Mouse (Mus musculus): ENCODE measurements around the gene Rabgap1. TPM values are rescaled to one million over a fixed set of nuclear protein-coding genes. Genes with fewer than 3 reads are reported as not detected.

The Rabgap1 gene
- polyA plus RNA-seq, 1 experiment from 2014 or later, result 65.0 TPM

DNA sequence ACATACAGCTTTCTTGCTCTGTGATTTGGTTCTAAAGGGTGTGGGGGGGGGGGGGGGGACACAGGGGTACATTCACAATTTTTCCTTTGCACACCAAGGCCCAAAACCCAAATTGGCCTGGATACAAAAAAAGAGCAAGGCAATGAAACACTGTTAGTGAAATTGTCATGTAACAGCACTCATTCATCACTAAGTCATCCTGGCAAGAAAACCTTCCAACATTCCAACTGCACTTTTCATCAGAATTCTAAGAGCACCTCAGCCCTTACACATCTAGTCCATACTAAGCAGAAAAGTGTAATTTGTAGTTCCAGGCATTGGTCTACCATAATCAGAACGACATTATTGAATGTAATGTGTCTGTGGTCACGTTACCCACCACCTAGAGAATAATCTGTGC lies 129.1 kb downstream of the Rabgap1 start:
- 90% methylated on average over 2 of the region's 2 CpGs for WGBS
- no peaks in the 10 kb centered on the region for H3K4me1 ChIP-seq
- H3K36me3 ChIP-seq, result peaks cover 8% of the 10 kb centered on the region

DNA sequence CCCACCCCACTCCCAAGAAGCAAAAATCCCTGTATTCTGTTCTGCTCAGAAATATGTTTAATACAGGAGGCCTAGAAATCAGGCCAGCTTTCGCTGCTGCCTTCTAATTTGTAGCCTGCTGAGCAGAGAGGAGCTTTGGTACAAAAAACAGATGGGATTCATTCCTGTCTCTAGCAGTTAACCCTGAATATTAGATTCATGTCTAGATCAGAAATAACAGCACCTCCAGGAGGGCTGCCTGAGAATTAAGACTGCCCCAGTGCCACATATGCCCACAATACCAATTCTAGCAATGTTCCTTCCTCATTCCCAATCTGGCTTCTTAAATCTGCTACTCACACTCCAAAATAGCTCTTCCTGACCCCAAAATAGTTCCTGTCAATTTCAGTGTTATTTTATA lies 133.6 kb downstream of the Rabgap1 start:
- H3K4me3 ChIP-seq, result no peak overlapping the region
- H3K4me2 ChIP-seq (replicated peaks), result no peak overlapping the region
- 89% methylated on average over 1 of the region's 1 CpGs for WGBS
- no peaks in the 10 kb centered on the region for H3K27me3 ChIP-seq
- peaks cover 10% of the 10 kb centered on the region for H3K36me3 ChIP-seq
- no peaks in the 10 kb centered on the region for H3K4me1 ChIP-seq
- ATAC-seq (replicated peaks), result no peak
- no peak overlapping the region for H3K27ac ChIP-seq (replicated peaks)
- no peak overlapping the region for H3K9ac ChIP-seq (replicated peaks)
- no peaks in the 10 kb centered on the region for H3K9me3 ChIP-seq

More for the DNA sequence above, 129.1 kb downstream of the Rabgap1 start:
- no peak overlapping the region for H3K4me2 ChIP-seq (replicated peaks)
- no peak overlapping the region for H3K4me3 ChIP-seq
- no peaks in the 10 kb centered on the region for H3K27me3 ChIP-seq
- H3K9ac ChIP-seq (replicated peaks), result no peak overlapping the region
- no peak for ATAC-seq (replicated peaks)
- H3K9me3 ChIP-seq, result no peaks in the 10 kb centered on the region
- H3K27ac ChIP-seq (replicated peaks), result no peak overlapping the region

DNA sequence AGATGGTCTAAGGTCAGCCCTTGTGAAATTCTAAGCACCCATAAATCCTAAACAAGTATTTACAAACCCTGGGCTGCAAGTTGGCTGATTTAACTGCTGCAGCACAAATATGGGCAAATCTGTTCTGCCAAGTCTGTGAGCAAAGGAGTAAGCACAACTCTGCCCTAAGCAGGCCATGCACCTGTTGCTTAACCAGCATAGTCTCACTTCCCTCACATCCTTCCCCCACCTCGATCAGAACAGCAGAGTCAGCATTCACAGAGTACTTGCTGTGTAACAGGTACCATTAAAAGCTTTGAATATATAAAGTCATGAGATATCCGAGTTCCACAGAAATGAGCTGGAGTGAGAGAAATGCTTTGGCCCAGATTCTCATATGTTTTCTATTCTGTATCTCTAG lies 135.1 kb downstream of the Rabgap1 start:
- Histone ChIP-seq H3K4me2 (replicated peaks) (no peak overlapping the region), H3K27me3 (no peaks in the 10 kb centered on the region), H3K4me1 (no peaks in the 10 kb centered on the region), H3K4me3 (no peak overlapping the region), H3K36me3 (peaks cover 10% of the 10 kb centered on the region), H3K9me3 (no peaks in the 10 kb centered on the region), H3K9ac (replicated peaks) (no peak overlapping the region), H3K27ac (replicated peaks) (no peak overlapping the region)
- 92% methylated on average over 2 of the region's 2 CpGs for WGBS
- ATAC-seq (replicated peaks), result no peak

DNA sequence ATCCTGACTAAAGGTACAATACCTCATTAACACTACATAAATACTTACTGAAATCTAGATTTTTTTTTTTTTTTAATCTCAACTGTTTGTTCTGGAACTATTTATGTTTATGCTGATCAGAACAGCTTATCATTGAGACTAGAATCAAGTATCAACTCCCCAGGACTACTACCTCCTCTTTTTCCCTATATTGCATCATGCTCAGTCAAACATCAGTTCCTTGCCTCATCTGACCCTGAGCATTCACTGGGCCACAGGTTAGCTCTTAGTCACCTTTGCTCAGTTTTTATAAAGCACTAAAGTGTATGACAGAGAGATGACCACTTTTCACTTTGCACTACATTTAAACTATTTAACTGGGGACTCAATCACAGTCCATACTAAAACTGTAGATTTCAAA lies 144.8 kb downstream of the Rabgap1 start:
- H3K9me3 ChIP-seq, result no peaks in the 10 kb centered on the region
- no peak overlapping the region for H3K9ac ChIP-seq (replicated peaks)
- H3K4me3 ChIP-seq, result no peak overlapping the region
- no peak overlapping the region for H3K4me2 ChIP-seq (replicated peaks)
- H3K4me1 ChIP-seq, result no peaks in the 10 kb centered on the region
- H3K27ac ChIP-seq (replicated peaks), result no peak overlapping the region
- ATAC-seq (replicated peaks), result no peak
- H3K27me3 ChIP-seq, result no peaks in the 10 kb centered on the region
- H3K36me3 ChIP-seq, result peaks cover 19% of the 10 kb centered on the region

Other genes starting within 250 kb of the Rabgap1 start
- not detected in 2 replicates for gene Olfr366, start 231.7 kb upstream of the Rabgap1 start, polyA plus RNA-seq (2015; fragmentation: Nextera tagmentation; extraction: Ambion mirVana)
- not detected in 2 replicates for gene Olfr368, start 116.8 kb upstream of the Rabgap1 start, polyA plus RNA-seq (2015; fragmentation: Nextera tagmentation; extraction: Ambion mirVana)
- gene Pdcl, start 83.9 kb upstream of the Rabgap1 start, polyA plus RNA-seq (2015; fragmentation: Nextera tagmentation; extraction: Ambion mirVana), result 70.5 and 73.1 TPM in 2 replicates
- gene Rc3h2, start 20.4 kb upstream of the Rabgap1 start, polyA plus RNA-seq (2015; fragmentation: Nextera tagmentation; extraction: Ambion mirVana), result 24.2 and 24.4 TPM in 2 replicates
- gene Zbtb26, start 144 bp upstream of the Rabgap1 start, polyA plus RNA-seq (2015; fragmentation: Nextera tagmentation; extraction: Ambion mirVana), result 8.3 and 8.6 TPM in 2 replicates
- gene Zbtb6, start 108 bp upstream of the Rabgap1 start, polyA plus RNA-seq (2015; fragmentation: Nextera tagmentation; extraction: Ambion mirVana), result 18.2 and 19.3 TPM in 2 replicates
- gene Gpr21, start 73.1 kb downstream of the Rabgap1 start, polyA plus RNA-seq (2015; fragmentation: Nextera tagmentation; extraction: Ambion mirVana), result 20.3 and 22.9 TPM in 2 replicates

All from forebrain, embryonic 15.5 days (tissue).